Mouse (Mus musculus) liver, postnatal 0 days (tissue): ENCODE results near the gene Asah2. TPM values are rescaled to one million over a fixed set of nuclear protein-coding genes. Genes with fewer than 3 reads are reported as not detected.
A peak's percentile ranks its signal among the peaks of the same experiment; 100 is the strongest.

Experiments
- ATAC-seq: fragments of 200-750 bp; cut with Nextera tagmentation; 2 replicates; pipeline ENCODE4 v1.8.0; 2017; ENCODE audit warnings: mild to moderate bottlenecking, moderate library complexity
- DNase-seq: peaks from one replicate; pipeline ENCODE4 v3.0.0-alpha.2; 2016
- H3K27ac ChIP-seq: fragments of 300-500 bp; sonication (generic); 2 replicates; pipeline ENCODE4 v1.5.1; 2014; ENCODE audit warnings: antibody characterized with exemption, moderate library complexity, mild to moderate bottlenecking, low read depth
- H3K27me3 ChIP-seq: fragments of 300-500 bp; sonication (generic); 2 replicates; pipeline ENCODE4 v1.6.1; 2014; ENCODE audit warnings: low read length, control low read depth, mixed read lengths; ENCODE audit not compliant: insufficient read depth
- H3K36me3 ChIP-seq: fragments of 300-500 bp; sonication (generic); replicated peaks from 2 replicates; pipeline ENCODE4 v1.6.1; 2014; ENCODE audit warnings: mild to moderate bottlenecking, control low read depth, low read length, moderate library complexity, mixed read lengths; ENCODE audit not compliant: insufficient read depth
- H3K4me1 ChIP-seq: fragments of 300-500 bp; sonication (generic); 2 replicates; pipeline ENCODE4 v1.6.1; 2014; ENCODE audit warnings: antibody characterized with exemption, mild to moderate bottlenecking, control low read depth; ENCODE audit not compliant: insufficient read depth
- H3K4me2 ChIP-seq: fragments of 300-500 bp; sonication (generic); 2 replicates; pipeline ENCODE4 v1.6.1; 2014; ENCODE audit warnings: low read depth, mild to moderate bottlenecking, low read length, moderate library complexity, mixed read lengths
- H3K4me3 ChIP-seq: fragments of 300-500 bp; sonication (generic); 2 replicates; pipeline ENCODE4 v1.5.1; 2014; ENCODE audit warnings: low read depth, low read length
- H3K9ac ChIP-seq: fragments of 300-500 bp; sonication (generic); replicated peaks from 2 replicates; pipeline ENCODE4 v1.6.1; 2014; ENCODE audit warnings: mild to moderate bottlenecking, moderate library complexity
- H3K9me3 ChIP-seq: fragments of 300-500 bp; sonication (generic); 2 replicates; pipeline ENCODE4 v1.6.1; 2016; ENCODE audit warnings: mild to moderate bottlenecking, control low read depth, low read length, mixed read lengths
- CTCF ChIP-seq: sonication (generic); IDR thresholded peaks from 2 replicates; pipeline ENCODE4 v1.5.1; 2016; ENCODE audit warnings: antibody characterized with exemption, low read depth
- EP300 ChIP-seq: IDR thresholded peaks from 2 replicates; pipeline ENCODE4 v1.6.1; 2016; ENCODE audit warnings: antibody characterized with exemption, low read depth, mild to moderate bottlenecking
- WGBS: fragments of 180-500 bp; shearing (Covaris S2); extraction: QIAGEN DNeasy Blood & Tissue Kit; methylation state at CpG from one replicate; pipeline ENCODE4 v1.1.7; 2014; ENCODE audit not compliant: insufficient replicate concordance; 5-methylcytosine and 5-hydroxymethylcytosine counted together
- polyA plus RNA-seq: library from polyadenylated mRNA; unstranded; fragments of >200 nt; fragmentation: Nextera tagmentation; extraction: Ambion mirVana; gene quantifications from 2 replicates; pipeline ENCODE4 v1.2.1, GENCODE M21; 2015

Asah2 gene
- polyA plus RNA-seq, 1 experiment from 2014 or later: 0.65 TPM

DNA sequence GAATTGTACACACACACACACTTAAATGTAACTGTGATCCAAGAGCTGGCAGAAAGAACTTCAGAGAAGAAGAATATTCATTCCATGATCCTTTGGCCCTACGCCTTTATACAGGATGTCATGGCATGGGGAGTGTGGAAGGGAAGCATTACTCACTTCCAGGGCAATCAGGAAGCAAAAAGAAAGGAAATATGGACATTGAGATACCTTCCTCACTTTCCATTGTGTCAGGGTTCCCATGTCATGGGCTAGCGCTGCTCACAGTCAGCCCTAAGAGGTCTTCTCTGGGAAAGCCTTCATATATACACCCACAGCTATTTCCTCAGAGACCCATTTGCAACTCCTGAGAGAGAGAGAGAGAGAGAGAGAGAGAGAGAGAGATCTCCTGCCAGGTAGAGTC is 1.3 kb downstream of the Asah2 start:
- Histone ChIP-seq H3K4me1 (peaks cover 3% of the 10 kb centered on the region; the same call in 1 of the 2 replicates), H3K9ac (no peak overlapping the region), H3K4me2 (0 out of 2 replicates have a peak overlapping the region, but pooled peaks have one; percentile 80), H3K36me3 (no peaks in the 10 kb centered on the region), H3K4me3 (no peak overlapping the region), H3K27me3 (no peaks in the 10 kb centered on the region), H3K9me3 (no peaks in the 10 kb centered on the region), H3K27ac (no peak overlapping the region)
- 86% methylated on average over 2 of the region's 2 CpGs for whole genome bisulfite sequencing
- DNase-seq: no peak
- ATAC-seq: peak; percentile 20; the same call in 1 of the 2 replicates
- TF ChIP-seq CTCF (no peak), EP300 (peak; percentile 49; the same call in 1 of the 2 replicates)

DNA sequence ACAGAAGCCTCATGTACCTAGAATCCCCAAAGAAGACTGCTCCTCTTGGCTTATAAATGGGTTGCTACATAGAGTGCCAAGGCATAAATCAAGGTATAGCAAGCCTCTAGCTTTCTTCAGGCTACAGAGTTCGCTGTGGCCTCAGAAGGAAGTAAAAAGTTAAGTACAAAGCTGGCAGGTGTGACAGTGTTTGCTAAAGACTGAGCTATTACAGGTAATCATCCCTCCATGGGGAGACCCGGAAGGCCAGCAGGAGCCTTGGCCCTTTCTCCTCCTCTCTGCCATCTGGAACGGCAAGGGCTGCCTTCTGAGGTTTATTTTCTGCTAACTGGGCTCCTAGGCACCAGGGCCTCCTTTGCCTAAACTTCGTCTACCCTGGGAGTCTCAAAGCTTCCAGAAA is 3.8 kb downstream of the Asah2 start:
- Histone ChIP-seq H3K36me3 (no peaks in the 10 kb centered on the region), H3K9ac (no peak overlapping the region), H3K27me3 (no peaks in the 10 kb centered on the region), H3K27ac (no peak overlapping the region), H3K9me3 (no peaks in the 10 kb centered on the region), H3K4me1 (peaks cover 3% of the 10 kb centered on the region; the same call in 1 of the 2 replicates), H3K4me2 (no peak overlapping the region), H3K4me3 (no peak overlapping the region)
- 78% methylated on average over 4 of the region's 4 CpGs for WGBS
- no peak for TF ChIP-seq EP300
- no peak for TF ChIP-seq CTCF
- ATAC-seq (no peak), DNase-seq (no peak)

DNA sequence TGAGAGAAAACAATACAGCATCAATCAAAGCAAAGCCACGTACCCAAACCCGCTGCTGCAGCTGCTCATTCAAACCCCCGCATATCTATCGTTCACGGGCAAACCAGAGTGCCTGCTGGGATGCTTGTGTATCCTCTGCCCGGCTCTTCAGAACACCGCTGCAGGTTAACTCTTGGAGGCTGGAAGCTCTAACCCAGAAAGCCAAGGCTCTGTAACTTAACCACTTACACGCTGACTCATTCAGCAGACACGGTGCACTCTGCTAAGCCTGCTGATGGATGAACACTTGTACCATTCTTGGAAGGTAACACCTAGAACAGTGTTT is 5.1 kb downstream of the Asah2 start:
- Histone ChIP-seq H3K4me3 (no peak overlapping the region), H3K27ac (no peak overlapping the region), H3K36me3 (no peaks in the 10 kb centered on the region), H3K27me3 (no peaks in the 10 kb centered on the region), H3K4me1 (peaks cover 3% of the 10 kb centered on the region; the same call in 1 of the 2 replicates), H3K9me3 (no peaks in the 10 kb centered on the region), H3K9ac (no peak overlapping the region), H3K4me2 (no peak overlapping the region)
- 33% methylated on average over 9 of the region's 9 CpGs for WGBS
- DNase-seq (no peak), ATAC-seq (no peak)
- no peak for TF ChIP-seq CTCF
- TF ChIP-seq EP300: no peak

DNA sequence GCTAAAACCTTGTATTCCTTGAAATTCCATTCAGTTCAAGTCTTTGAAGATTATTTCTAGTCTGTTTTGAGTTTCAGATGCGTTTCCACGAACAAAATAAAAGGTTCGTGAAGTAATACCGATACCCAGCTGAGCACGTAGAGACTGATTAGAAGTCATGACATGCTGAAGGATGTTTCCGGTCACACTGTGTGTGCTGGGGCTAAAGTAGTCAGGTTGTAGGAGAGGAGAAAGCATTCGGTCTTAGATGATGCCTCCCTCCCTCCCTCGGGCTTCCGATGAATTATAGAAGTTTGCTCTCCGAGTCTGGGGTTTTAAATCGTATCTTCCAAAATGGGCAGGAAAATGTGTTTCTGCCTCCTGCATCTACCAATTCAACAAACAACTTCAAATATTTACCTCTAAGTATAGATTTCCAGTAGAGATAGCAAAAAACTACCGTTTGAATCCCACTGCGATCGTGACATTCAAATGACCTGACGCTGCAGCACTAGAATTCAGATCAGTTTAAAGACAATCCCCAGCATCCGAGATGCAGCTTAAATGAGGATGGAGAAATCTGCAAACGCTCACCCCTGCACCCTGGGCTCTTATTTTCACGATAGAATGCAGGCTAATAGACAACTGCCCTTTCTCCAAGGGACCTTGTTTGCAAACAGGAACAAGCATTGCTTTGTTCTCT is 5.6 kb downstream of the Asah2 start:
- WGBS: 52% methylated on average over 18 of the region's 18 CpGs
- Histone ChIP-seq H3K4me2 (no peak overlapping the region), H3K4me3 (no peak overlapping the region), H3K36me3 (no peaks in the 10 kb centered on the region), H3K9me3 (no peaks in the 10 kb centered on the region), H3K27me3 (no peaks in the 10 kb centered on the region), H3K9ac (no peak overlapping the region), H3K27ac (no peak overlapping the region), H3K4me1 (peaks cover 3% of the 10 kb centered on the region; the same call in 1 of the 2 replicates)
- ATAC-seq (no peak), DNase-seq (no peak)
- no peak for TF ChIP-seq EP300
- no peak for TF ChIP-seq CTCF

DNA sequence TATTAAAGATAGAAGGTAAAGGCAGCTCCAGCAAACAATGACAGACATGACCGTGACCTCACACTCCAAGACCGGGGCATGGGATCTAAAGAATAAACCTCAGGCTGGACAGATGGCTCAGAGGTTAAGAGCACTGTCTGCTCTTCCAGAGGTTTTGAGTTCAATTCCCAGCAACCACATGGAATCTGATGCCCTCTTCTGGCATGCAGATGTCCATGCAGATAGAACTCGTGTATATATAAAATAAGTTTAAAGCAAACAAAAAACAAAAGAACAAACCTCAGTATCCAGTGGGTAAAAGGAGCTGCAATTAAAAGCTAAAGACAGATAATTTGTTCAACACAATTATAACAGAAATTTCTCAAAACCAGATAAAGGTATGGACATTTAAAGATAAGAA is 9.4 kb downstream of the Asah2 start:
- DNase-seq (no peak), ATAC-seq (no peak)
- H3K4me1 ChIP-seq: no peaks in the 10 kb centered on the region
- TF ChIP-seq CTCF (0 out of 2 replicates have a peak, but pooled peaks have one; percentile 7), EP300 (no peak)
- WGBS: 67% methylated on average over 3 of the region's 3 CpGs
- no peaks in the 10 kb centered on the region for H3K27me3 ChIP-seq
- no peak overlapping the region for H3K27ac ChIP-seq
- H3K9me3 ChIP-seq: no peaks in the 10 kb centered on the region
- no peak overlapping the region for H3K4me3 ChIP-seq
- H3K36me3 ChIP-seq: no peaks in the 10 kb centered on the region; the same call in 1 of the 2 replicates
- no peak overlapping the region for H3K4me2 ChIP-seq
- no peak overlapping the region for H3K9ac ChIP-seq

DNA sequence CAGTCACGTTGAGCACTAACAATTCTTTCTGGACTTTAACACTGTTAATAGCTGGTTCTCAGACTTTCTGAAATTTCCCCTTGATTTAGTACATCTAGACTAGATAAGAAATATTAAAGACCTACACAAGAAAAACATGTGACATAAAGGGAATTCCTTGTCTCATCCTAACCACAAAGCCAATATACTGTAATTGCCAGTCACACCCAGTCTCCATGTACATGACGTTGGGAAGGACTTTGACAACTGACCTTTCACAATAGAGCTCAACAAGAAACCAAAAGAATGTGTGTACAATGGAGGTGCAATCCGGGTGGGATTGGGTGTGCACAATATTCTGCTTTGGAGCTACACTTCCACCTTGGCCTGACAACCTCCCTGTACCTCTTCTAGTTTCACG is 15.7 kb downstream of the Asah2 start:
- Histone ChIP-seq H3K36me3 (no peaks in the 10 kb centered on the region; the same call in 1 of the 2 replicates), H3K9ac (no peak overlapping the region), H3K27ac (no peak overlapping the region), H3K4me3 (no peak overlapping the region), H3K27me3 (no peaks in the 10 kb centered on the region), H3K4me2 (no peak overlapping the region), H3K9me3 (no peaks in the 10 kb centered on the region), H3K4me1 (no peaks in the 10 kb centered on the region)
- ATAC-seq (no peak), DNase-seq (no peak)
- 77% methylated on average over 4 of the region's 4 CpGs for WGBS
- TF ChIP-seq EP300 (no peak), CTCF (no peak)
